Mouse (Mus musculus) right cerebral cortex, postnatal 4 days (tissue): ENCODE data around the gene Fam83f.
A peak's percentile ranks its signal among the peaks of the same experiment; 100 is the strongest.

Source experiments
- DNase-seq: peaks from one replicate; pipeline ENCODE4 v3.0.0-alpha.2; 2022

The Fam83f gene

GRCm38 (mm10) chr15:80671295-80672252 is at the start of gene Fam83f:
Fam83f (plus strand) TSS chr15:80671847.
- no peak for DNase-seq

GRCm38 (mm10) chr15:80623171-80623837 is 48.3 kb upstream of the Fam83f start:
- DNase-seq = no peak

- no peak for DNase-seq
Measured at GRCm38 (mm10) chr15:80626472-80626871, 45.2 kb upstream of the Fam83f start.

- DNase-seq = no peak
Measured at GRCm38 (mm10) chr15:80630147-80630546, 41.5 kb upstream of the Fam83f start.

GRCm38 (mm10) chr15:80630711-80631110 is 40.9 kb upstream of the Fam83f start:
- no peak for DNase-seq

- DNase-seq = no peak
Measured at GRCm38 (mm10) chr15:80631311-80631710, 40.3 kb upstream of the Fam83f start.

GRCm38 (mm10) chr15:80632280-80632893 is 39.3 kb upstream of the Fam83f start:
- DNase-seq = no peak

- DNase-seq = peak; percentile 25
Measured at GRCm38 (mm10) chr15:80634391-80635193, 37.1 kb upstream of the Fam83f start.

GRCm38 (mm10) chr15:80636757-80637372 is 34.8 kb upstream of the Fam83f start:
- no peak for DNase-seq

- no peak for DNase-seq
Measured at GRCm38 (mm10) chr15:80639071-80639702, 32.5 kb upstream of the Fam83f start.

GRCm38 (mm10) chr15:80639874-80640273 is 31.8 kb upstream of the Fam83f start:
- DNase-seq = no peak

- DNase-seq = no peak
Measured at GRCm38 (mm10) chr15:80641702-80642435, 29.8 kb upstream of the Fam83f start.

- DNase-seq = no peak
Measured at GRCm38 (mm10) chr15:80645006-80645797, 26.4 kb upstream of the Fam83f start.

- DNase-seq = no peak
Measured at GRCm38 (mm10) chr15:80648977-80649606, 22.6 kb upstream of the Fam83f start.

GRCm38 (mm10) chr15:80650412-80650811 is 21.2 kb upstream of the Fam83f start:
- no peak for DNase-seq

- no peak for DNase-seq
Measured at GRCm38 (mm10) chr15:80653865-80654264, 17.8 kb upstream of the Fam83f start.

GRCm38 (mm10) chr15:80658815-80659471 is 12.7 kb upstream of the Fam83f start:
- DNase-seq = no peak

- DNase-seq = no peak
Measured at GRCm38 (mm10) chr15:80660963-80661362, 10.7 kb upstream of the Fam83f start.

GRCm38 (mm10) chr15:80664444-80664843 is 7.2 kb upstream of the Fam83f start:
- no peak for DNase-seq
